Mouse (Mus musculus) embryonic fibroblast, embryonic 13.5 days (primary cell): ENCODE measurements around the gene Hcn1.

ENCODE experiments used
- CTCF ChIP-seq: IDR thresholded peaks from 2 replicates; pipeline ENCODE4 v1.5.1; 2011; ENCODE audit warnings: mild to moderate bottlenecking, control low read depth, low read length, moderate library complexity, borderline replicate concordance; ENCODE audit not compliant: insufficient read depth
- POLR2A ChIP-seq: IDR thresholded peaks from 2 replicates; pipeline ENCODE4 v1.6.1; 2011; ENCODE audit warnings: low read depth, mild to moderate bottlenecking, control low read depth, low read length, moderate library complexity

DNA sequence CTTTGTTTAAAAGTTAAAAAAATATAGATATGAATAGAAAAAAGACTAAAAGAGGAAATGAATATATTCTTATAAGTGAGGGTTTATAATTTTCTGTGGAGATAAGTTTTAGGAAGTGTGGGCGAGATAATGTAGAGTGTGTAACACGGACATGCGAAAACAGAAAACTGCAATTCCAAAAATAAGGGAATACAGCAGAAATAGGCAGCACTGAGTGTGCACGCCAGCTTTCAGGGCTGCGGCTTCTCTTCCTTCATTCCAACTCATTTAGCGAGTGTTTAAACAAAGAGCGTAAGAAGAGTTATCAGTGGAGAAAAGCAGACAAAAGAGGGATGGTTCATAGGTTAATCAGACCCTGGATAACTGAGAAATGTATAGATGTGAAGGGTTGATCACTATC is 85.5 kb downstream of the Hcn1 start:
- TF ChIP-seq CTCF (no peak), POLR2A (no peak)
